Mouse (Mus musculus): ENCODE measurements at regions not wholly inside any gene's neighbourhood (a gene's known extent, or its start where the extent isn't known, plus 50 kb on each side); places are given as distances from the start of the nearest gene placed in this dataset.
"Not testable (repeated sequence)": the region's sequence is repeated elsewhere in the genome, so short reads cannot be mapped to it uniquely, and the experiment has no call there.

GRCm38 (mm10) chr2:63580489-63581139 lies 396.5 kb upstream of the Kcnh7 start:
- DNase-seq (ENCODE audit: low read depth, low spot score), result no peak

DNA sequence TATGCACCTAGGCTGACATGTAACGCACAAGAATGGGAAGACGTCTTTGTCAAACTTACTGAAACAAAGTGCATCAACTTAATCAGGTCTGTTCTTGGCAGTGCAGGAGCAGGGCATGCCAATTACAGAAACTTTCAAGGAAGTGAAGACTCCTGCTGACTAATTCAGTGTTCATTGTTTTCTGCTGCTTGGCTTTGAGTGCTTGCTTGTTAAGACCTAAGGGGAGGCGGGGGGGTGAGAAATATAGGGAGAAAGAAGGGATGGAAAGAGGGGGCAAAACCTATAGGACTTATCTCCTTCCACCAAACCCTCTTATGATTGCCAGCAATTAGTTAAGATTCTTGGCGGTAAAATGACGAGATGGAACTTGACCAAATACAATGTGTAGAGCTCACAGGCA lies 391.1 kb upstream of the Kcnh7 start:
- DNase-seq (ENCODE audit: low read depth, low spot score), result no peak

GRCm38 (mm10) chr2:63574008-63574703 lies 390.1 kb upstream of the Kcnh7 start:
- no peak for DNase-seq (ENCODE audit: low read depth, low spot score)

- no peak for DNase-seq (ENCODE audit: low read depth, low spot score)
Measured at GRCm38 (mm10) chr2:63573015-63573807, 389.1 kb upstream of the Kcnh7 start.

DNA sequence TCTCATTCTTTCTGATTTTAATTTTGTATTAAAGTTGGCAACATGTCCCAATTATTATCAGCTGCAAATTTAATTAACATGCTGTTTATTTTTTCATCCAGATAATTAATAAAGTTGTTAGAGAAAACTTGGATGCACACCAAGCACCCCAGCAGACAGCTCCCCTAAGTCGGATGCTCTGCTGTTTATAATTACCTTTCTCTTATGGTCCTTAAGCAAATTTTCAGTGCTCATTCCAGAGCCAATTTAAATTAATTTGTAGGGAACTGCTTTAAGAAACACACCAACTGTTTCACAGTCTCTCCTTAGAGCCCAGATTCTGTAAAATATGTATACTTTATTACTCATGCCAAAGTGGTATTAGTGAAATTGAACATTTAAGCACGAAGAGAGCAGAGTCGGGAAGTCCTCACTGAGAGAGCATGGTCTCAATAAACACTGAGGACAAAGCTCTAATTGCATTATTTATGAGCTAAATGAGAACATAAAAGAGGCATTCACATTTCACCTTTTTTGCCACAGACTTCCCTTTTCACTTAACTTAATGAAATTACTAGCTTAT lies 372.9 kb upstream of the Kcnh7 start:
- DNase-seq (ENCODE audit: low read depth, low spot score), result no peak

DNA sequence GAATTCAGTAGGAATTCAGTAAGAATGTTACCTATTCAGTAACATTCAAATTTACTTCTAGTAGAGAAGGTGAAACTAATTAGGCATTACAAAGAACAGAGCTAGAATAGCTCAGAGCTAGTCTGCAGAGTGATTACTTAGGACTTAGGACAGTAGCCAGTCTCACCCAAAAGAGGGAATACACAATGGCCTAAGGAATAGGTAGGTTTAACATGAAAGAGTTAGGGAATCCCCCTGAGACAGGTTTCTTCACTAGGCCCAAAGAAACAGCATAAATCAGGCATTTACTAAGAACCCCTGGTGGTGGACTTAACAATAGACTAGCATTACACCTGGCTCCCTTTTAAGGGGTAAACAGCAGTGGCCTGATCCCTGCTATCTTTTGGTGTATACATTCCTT lies 357.7 kb upstream of the Kcnh7 start:
- not testable (repeated sequence) for DNase-seq (ENCODE audit: low read depth, low spot score)

- no peak for DNase-seq (ENCODE audit: low read depth, low spot score)
Measured at GRCm38 (mm10) chr2:63518534-63518933, 334.4 kb upstream of the Kcnh7 start.

- DNase-seq (ENCODE audit: low read depth, low spot score), result no peak
Measured at GRCm38 (mm10) chr2:63513554-63514226, 329.6 kb upstream of the Kcnh7 start.

DNA sequence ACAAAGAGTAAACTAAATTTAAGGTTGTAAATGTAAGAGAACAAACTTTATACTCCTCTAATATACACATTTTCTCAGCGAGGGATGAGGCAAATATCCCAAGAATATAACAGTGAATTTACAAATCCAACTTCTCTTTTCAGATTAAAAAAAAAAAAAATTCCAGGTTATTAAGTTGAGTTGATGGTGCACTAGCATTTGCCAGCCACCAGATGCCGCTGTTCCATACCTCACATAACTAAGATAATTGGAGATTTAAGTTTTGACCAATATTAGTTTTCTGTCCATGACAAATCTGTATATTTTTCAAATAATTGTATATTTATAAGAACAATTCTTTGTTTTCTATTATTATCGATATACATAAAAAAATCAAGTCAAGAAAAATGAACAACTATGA lies 319.9 kb upstream of the Kcnh7 start:
- peak; percentile 11 for DNase-seq (ENCODE audit: low read depth, low spot score)

GRCm38 (mm10) chr2:63476411-63476810 lies 292.3 kb upstream of the Kcnh7 start:
- DNase-seq (ENCODE audit: low read depth, low spot score), result no peak

GRCm38 (mm10) chr2:63475255-63475654 lies 291.2 kb upstream of the Kcnh7 start:
- no peak for DNase-seq (ENCODE audit: low read depth, low spot score)

GRCm38 (mm10) chr2:63473699-63474098 lies 289.6 kb upstream of the Kcnh7 start:
- DNase-seq (ENCODE audit: low read depth, low spot score), result peak; percentile 3

DNA sequence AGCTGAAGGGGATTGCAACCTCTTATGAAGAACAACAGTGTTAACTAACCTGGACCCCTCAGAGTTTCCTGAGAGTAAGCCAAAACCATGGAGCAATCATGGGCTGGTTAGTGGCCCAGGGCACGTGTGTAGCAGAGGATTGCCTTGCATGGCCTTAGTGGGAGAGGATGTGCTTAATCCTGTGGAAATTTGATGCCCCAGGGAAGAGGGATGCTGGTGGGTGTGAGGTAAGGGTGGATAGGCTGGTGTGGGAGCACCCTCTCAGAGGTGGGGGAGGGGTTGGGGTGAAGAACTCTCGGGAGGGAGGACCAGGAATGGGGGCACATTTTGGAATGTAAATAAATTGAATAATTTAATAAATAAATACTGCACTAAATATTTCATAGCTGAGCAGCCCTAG lies 288.2 kb upstream of the Kcnh7 start:
- DNase-seq (ENCODE audit: low read depth, low spot score), result no peak

- no peak for DNase-seq (ENCODE audit: low read depth, low spot score)
Measured at GRCm38 (mm10) chr2:63459112-63459511, 275.0 kb upstream of the Kcnh7 start.

GRCm38 (mm10) chr2:63454263-63455011 lies 270.4 kb upstream of the Kcnh7 start:
- no peak for DNase-seq (ENCODE audit: low read depth, low spot score)

DNA sequence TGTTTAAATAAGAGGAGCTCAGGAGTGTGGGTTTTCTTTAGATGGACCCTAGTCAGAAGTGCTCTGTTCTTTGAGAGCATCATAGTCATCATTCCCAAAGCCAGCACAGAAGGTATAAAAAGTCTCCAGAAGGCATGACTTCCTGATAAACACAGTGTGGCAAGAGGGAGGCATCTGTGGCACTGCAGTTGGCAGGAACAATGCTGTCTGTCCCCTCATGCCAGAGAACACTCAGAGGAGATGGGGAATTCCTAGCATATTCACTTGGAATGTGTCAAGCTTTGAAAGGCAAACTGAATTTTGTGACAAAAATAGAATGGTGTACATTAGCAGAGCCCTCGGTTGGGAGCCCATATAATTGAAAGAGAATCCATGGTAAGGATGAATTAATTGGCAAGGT lies 268.8 kb upstream of the Kcnh7 start:
- DNase-seq (ENCODE audit: low read depth, low spot score), result no peak

GRCm38 (mm10) chr2:63452164-63452563 lies 268.1 kb upstream of the Kcnh7 start:
- no peak for DNase-seq (ENCODE audit: low read depth, low spot score)

DNA sequence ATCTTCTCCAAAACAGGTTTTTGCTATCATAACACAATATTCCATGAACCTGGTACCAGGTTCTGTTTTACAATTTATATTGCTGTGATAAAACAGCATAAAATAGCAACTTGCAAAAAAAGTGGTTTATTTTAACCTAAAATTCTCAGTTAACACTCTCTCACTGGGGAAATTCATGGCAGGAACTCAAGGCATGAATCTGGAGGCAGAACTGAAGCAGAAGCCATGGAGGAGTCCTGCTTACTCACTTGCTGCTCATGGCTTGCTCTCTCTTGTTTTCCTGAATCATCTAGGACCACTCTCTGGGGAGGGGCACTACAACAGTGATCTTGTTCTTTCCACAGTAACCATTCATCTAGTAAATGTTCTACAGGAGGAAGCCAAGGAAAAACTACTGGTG lies 250.2 kb upstream of the Kcnh7 start:
- DNase-seq (ENCODE audit: low read depth, low spot score), result no peak

- DNase-seq (ENCODE audit: low read depth, low spot score), result no peak
Measured at GRCm38 (mm10) chr2:63405405-63405804, 221.3 kb upstream of the Kcnh7 start.

Data from A20 (cell line).